Mouse (Mus musculus): ENCODE measurements around the gene Baiap2.

Gene Baiap2

GRCm38 (mm10) chr11:119919897-119920296 is 22.7 kb upstream of the Baiap2 start:
- DNase-seq (ENCODE audit: low spot score) = peak; percentile 62

GRCm38 (mm10) chr11:119920668-119921067 is 21.9 kb upstream of the Baiap2 start:
- no peak for DNase-seq (ENCODE audit: low spot score)

- no peak for DNase-seq (ENCODE audit: low spot score)
These were observed 17.4 kb upstream of the Baiap2 start for GRCm38 (mm10) chr11:119925176-119925575.

- no peak for DNase-seq (ENCODE audit: low spot score)
These were observed 15.8 kb upstream of the Baiap2 start for GRCm38 (mm10) chr11:119926762-119927161.

- no peak for DNase-seq (ENCODE audit: low spot score)
These were observed 14.4 kb upstream of the Baiap2 start for GRCm38 (mm10) chr11:119928023-119928681.

- DNase-seq (ENCODE audit: low spot score) = no peak
These were observed 12.8 kb upstream of the Baiap2 start for GRCm38 (mm10) chr11:119929603-119930265.

GRCm38 (mm10) chr11:119931809-119932208 is 10.8 kb upstream of the Baiap2 start:
- DNase-seq (ENCODE audit: low spot score) = no peak

GRCm38 (mm10) chr11:119933142-119933541 is 9.4 kb upstream of the Baiap2 start:
- DNase-seq (ENCODE audit: low spot score) = peak; percentile 89

- DNase-seq (ENCODE audit: low spot score) = no peak
These were observed 8.6 kb upstream of the Baiap2 start for GRCm38 (mm10) chr11:119933819-119934583.

GRCm38 (mm10) chr11:119934773-119935172 is 7.8 kb upstream of the Baiap2 start:
- DNase-seq (ENCODE audit: low spot score) = no peak

- DNase-seq (ENCODE audit: low spot score) = peak; percentile 58
These were observed 7.1 kb upstream of the Baiap2 start for GRCm38 (mm10) chr11:119935457-119935856.

GRCm38 (mm10) chr11:119936456-119936855 is 6.1 kb upstream of the Baiap2 start:
- no peak for DNase-seq (ENCODE audit: low spot score)

- DNase-seq (ENCODE audit: low spot score) = no peak
These were observed 5.3 kb upstream of the Baiap2 start for GRCm38 (mm10) chr11:119937216-119937615.

GRCm38 (mm10) chr11:119937772-119938502 is 4.6 kb upstream of the Baiap2 start:
- no peak for DNase-seq (ENCODE audit: low spot score)

- no peak for DNase-seq (ENCODE audit: low spot score)
These were observed 3.4 kb upstream of the Baiap2 start for GRCm38 (mm10) chr11:119939073-119939710.

GRCm38 (mm10) chr11:119939711-119940106 is 2.9 kb upstream of the Baiap2 start:
- no peak for DNase-seq (ENCODE audit: low spot score)

GRCm38 (mm10) chr11:119940142-119940541 is 2.4 kb upstream of the Baiap2 start:
- no peak for DNase-seq (ENCODE audit: low spot score)

GRCm38 (mm10) chr11:119941794-119942193 is 769 bp upstream of the Baiap2 start:
- DNase-seq (ENCODE audit: low spot score) = no peak

- peak; percentile 57 for DNase-seq (ENCODE audit: low spot score)
These were observed 299 bp upstream of the Baiap2 start for GRCm38 (mm10) chr11:119942201-119942726.

- no peak for DNase-seq (ENCODE audit: low spot score)
These were observed 945 bp downstream of the Baiap2 start for GRCm38 (mm10) chr11:119943428-119943988.

- peak; percentile 77 for DNase-seq (ENCODE audit: low spot score)
These were observed 2.8 kb downstream of the Baiap2 start for GRCm38 (mm10) chr11:119945343-119945742.

Measured in adipocyte (in vitro differentiated cells).